Mouse (Mus musculus): Measurements from ENCODE around the gene Sun1.
A peak's percentile ranks its signal among the peaks of the same experiment; 100 is the strongest.

The Sun1 gene

GRCm38 (mm10) chr5:139208871-139209684 is 8.6 kb downstream of the Sun1 start:
- DNase-seq: no peak

GRCm38 (mm10) chr5:139209685-139210026 is 9.2 kb downstream of the Sun1 start:
- DNase-seq: no peak

DNA sequence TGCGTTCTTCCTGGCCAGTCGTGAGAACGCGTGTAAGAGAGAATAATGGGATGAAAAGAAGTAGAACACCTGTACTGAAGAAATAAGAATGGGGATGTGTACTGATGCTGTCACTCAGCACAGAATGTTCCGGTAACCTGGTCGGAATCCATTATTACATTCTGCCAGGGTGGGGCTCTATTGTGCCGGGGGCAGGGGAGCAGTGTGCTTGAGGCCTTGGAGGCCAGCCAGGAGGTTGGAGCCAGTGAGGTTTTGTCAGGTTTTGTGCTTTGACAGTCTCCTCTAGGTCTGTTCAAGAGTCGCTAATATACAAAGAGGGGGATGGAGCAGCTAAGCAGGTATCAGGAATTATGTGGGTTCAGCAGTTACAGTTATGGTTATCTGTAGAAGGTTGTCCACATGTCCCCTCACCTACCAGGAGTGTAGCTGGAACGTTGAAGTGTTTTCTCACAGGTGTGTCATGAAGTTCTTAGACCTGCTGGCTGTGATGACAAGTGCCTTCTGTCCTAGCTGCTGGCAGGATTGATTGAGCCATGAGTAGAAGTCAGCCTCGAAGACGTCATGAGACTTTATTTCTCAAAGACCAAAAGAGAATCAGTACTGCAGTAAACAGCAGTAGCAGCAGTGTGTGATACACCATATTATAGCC is 11.4 kb downstream of the Sun1 start:
- no peak for DNase-seq

DNA sequence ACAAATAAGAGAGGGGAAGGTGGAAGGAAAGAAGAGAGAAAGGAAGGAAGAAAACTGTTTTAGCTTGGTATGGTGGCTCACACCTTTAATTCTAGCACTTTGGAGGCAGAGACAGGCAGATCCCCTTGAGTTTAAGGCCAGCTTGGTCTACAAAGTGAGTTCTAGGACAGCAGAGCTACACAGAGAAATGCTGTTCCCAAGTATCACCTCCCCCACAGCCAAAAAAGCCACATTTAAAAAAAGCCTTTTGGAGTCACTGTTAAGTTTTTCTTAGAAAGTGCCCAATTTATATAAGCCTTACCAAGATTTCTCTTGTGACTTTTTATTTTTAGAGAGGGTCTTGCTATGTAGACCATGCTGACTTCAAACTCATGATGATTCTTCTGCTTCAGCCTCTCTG is 13.9 kb downstream of the Sun1 start:
- DNase-seq: peak; percentile 51

DNA sequence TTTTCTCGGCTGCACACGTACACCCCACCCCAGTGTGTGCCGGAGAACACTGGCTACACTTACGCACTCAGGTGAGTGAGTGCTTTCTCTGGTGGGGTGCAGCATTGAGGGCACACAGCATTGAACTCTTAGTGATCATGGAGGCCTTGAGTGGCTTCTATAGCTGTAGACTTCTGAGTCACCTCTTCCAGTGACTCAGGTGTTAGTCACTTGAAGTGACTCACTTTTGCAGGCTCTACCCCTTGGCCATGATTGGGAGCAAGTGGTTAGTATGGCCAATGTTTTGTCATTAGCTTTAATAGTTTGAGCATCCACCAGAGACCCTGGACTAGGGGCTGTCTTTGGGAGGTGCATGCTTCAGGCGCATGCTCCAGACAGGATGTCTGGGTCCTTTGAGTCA is 14.7 kb downstream of the Sun1 start:
- DNase-seq: no peak

DNA sequence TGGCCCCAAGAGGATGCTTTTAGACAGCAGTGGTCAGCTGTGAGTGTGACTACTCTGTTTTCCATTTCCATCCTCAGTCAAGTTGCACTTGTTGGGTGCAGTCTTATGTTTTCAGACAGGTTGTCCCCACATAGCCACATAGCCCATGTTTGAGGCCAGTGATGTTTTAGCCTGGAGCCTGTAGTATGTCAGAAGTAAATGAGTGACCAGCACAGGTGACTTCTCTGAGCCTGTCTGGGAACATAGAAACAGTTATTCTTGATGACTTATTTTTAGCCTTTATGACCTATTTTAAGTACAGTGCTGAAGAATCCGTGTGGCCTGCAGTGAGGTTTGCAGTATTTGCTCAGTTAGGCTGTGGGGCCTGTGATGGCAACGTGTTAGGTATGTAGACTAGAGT is 15.7 kb downstream of the Sun1 start:
- DNase-seq: no peak

GRCm38 (mm10) chr5:139216774-139217173 is 16.3 kb downstream of the Sun1 start:
- no peak for DNase-seq

GRCm38 (mm10) chr5:139220006-139220515 is 19.6 kb downstream of the Sun1 start:
- DNase-seq: no peak

- DNase-seq: no peak
These were observed 20.2 kb downstream of the Sun1 start for GRCm38 (mm10) chr5:139220610-139221009.

DNA sequence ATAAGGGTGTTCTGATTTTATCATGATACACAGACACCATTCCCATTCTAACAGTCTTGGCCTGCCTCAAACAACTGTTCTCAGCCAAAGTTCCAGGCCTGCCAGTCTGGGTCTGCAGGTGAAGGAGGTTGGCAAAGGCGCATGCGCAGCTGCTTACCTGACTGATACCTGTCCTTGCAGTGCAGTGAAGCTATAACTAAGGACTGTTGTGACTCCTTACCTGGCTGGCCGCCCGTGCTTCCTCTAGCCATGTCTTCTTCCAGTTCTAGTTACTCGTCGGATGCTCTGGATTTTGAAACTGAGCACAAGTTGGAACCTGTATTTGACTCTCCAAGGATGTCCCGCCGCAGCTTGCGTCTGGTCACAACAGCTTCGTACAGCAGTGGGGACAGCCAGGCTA is 22.9 kb downstream of the Sun1 start:
- no peak for DNase-seq

DNA sequence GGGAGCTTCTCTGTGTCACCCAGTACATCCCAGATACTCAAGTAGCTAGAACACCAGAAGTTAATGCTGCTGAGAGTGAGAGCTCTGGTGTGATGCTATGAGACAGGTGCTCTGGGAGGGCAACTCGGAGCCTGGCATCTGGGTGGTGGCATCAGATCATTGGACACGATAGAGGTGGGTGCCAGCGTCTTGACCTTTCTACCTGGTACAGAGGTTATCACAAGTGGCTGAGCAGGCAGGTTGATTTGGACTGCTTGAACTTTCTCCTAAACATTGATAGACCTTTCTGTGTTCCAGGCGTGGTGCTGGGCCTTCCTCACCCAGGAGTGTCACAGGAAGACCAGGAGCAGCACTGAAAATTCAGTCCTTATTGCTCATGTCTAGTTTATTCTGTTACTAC is 26.8 kb downstream of the Sun1 start:
- DNase-seq: no peak

DNA sequence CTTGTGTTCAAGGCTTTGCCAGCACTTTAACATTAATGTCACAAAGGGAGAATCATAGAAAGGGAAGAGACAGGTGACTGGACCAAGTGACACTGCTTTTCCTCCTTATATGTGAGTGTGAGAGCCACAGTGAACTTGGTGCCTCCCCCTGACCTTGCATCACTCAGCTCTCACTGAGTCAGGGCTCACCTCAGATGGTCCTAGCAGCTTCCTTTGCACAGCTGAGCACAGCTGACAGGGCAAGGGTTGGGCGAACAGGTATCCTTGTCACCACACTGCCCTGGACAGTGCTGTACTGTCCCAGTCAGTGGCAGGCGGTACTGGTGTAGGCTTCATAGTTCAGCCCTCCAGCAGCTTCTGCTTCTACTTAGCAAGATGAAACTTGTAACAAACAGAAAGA is 27.2 kb downstream of the Sun1 start:
- DNase-seq: no peak

GRCm38 (mm10) chr5:139228318-139228717 is 27.9 kb downstream of the Sun1 start:
- no peak for DNase-seq

- no peak for DNase-seq
These were observed 29.3 kb downstream of the Sun1 start for GRCm38 (mm10) chr5:139229716-139230115.

DNA sequence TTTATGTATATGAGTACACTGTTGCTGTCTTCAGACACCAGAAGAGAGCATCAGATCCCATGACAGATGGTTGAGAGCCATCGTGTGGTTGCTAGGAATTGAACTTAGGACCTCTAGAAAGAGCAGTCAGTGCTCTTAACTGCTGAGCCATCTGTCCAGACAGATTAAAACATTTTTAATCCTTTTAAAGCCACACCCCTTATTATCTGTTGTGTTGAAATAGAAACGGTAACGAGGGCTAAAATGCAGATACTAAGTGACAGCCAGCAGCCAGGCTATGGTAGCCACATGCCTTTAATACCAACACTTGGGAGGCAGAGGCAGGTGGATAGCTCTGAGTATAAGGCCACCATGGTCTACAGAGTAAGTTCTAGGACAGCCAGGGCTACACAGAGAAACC is 31.6 kb downstream of the Sun1 start:
- DNase-seq: no peak

GRCm38 (mm10) chr5:139234423-139234822 is 34.0 kb downstream of the Sun1 start:
- DNase-seq: no peak

- DNase-seq: no peak
These were observed 37.0 kb downstream of the Sun1 start for GRCm38 (mm10) chr5:139237436-139237835.

- no peak for DNase-seq
These were observed 40.8 kb downstream of the Sun1 start for GRCm38 (mm10) chr5:139241022-139241761.

DNA sequence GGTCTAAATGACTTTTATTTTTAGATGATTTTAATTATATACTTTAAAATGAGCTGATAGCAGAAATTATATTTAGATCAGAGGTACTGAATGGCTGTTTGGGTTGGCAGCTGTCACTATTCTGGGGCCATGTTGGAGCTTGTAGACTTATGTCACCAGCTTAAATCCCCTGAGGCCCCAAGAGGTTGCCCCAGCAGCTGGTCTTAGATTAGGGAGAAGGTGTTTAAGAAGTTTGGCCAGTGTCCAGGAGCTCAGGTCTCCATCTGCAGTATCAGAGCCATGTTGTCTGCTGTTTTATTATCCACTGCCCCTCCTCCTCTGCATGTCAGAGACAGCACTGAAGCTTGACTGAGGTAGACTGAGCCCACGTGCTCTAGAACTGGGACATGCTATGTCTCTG is 42.9 kb downstream of the Sun1 start:
- no peak for DNase-seq

DNA sequence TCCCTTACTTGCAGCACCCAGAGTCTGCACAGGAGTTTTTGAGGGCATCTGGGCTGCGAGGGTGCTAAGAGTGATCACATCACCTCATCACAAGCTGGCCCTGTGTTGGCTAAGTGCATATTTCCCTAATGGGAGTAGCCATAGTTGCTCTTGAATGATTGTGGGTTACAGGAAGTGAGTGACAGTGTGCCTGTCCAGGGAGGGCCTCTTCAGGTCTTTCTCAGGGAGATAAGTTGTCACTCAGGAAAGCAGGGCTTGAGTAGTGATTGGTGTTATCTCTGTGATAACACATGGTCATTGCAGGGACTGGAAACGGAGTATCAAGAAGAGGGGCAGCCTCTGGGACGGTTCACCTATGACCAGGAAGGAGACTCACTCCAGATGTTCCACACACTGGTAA is 47.3 kb downstream of the Sun1 start:
- DNase-seq: no peak

DNA sequence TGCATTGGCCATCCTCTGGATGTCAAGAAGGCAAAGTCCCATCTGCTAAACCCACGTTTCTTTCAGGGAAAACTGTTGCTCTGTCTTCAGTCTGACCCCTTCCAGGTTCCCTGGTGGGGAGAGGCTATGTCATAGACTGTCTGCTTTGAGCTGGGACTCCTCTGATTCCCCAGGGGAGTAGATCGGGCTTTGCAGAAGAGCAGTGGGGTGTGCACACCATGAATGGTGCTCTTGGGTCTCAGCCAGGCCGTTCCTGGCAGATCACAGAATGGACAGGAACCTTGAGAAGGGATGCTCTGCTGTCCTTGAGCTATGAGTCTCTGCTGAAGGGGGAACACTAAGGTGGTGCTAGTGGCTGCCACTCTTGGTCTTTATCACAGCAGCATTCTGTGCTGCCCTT is 48.4 kb downstream of the Sun1 start:
- DNase-seq: no peak

- no peak for DNase-seq
These were observed 50.8 kb downstream of the Sun1 start for GRCm38 (mm10) chr5:139251279-139251678.

- no peak for DNase-seq
These were observed 51.3 kb downstream of the Sun1 start for GRCm38 (mm10) chr5:139251736-139252080.

Data from right cerebral cortex, adult 18-20 months (tissue).